Mouse (Mus musculus) ES-Bruce4 (cell line): ENCODE data around the gene Fbxl5. TPM values are rescaled to one million over a fixed set of nuclear protein-coding genes. Genes with fewer than 3 reads are reported as not detected.

ENCODE experiments used
- H3K27ac ChIP-seq: 2 replicates; pipeline ENCODE4 v1.5.1; 2012; ENCODE audit warnings: low read length, inconsistent platforms; ENCODE audit not compliant: insufficient read depth
- H3K27me3 ChIP-seq: 2 replicates; pipeline ENCODE4 v1.6.1; 2012; ENCODE audit warnings: mild to moderate bottlenecking, low read length, inconsistent platforms; ENCODE audit not compliant: control insufficient read depth, poor library complexity, insufficient read depth, severe bottlenecking
- H3K36me3 ChIP-seq: 2 replicates; pipeline ENCODE4 v1.6.1; 2012; ENCODE audit warnings: inconsistent platforms, mild to moderate bottlenecking, low read length, moderate library complexity; ENCODE audit not compliant: control insufficient read depth, poor library complexity, insufficient read depth, severe bottlenecking
- H3K4me1 ChIP-seq: one replicate; pipeline ENCODE4 v1.8.1; 2011; ENCODE audit warnings: low read length; ENCODE audit not compliant: control insufficient read depth, insufficient read depth
- H3K4me3 ChIP-seq: 2 replicates; pipeline ENCODE4 v1.5.1; 2011; ENCODE audit warnings: low read depth, mild to moderate bottlenecking, low read length
- H3K9ac ChIP-seq: 2 replicates; pipeline ENCODE4 v1.6.1; 2012; ENCODE audit warnings: low read depth, mild to moderate bottlenecking, inconsistent platforms; ENCODE audit not compliant: poor library complexity, severe bottlenecking
- H3K9me3 ChIP-seq: replicated peaks from 2 replicates; pipeline ENCODE4 v1.6.1; 2012; ENCODE audit warnings: mild to moderate bottlenecking, low read length, inconsistent platforms; ENCODE audit not compliant: control insufficient read depth, poor library complexity, insufficient read depth, severe bottlenecking
- CTCF ChIP-seq: IDR thresholded peaks from one replicate; pipeline ENCODE4 v1.8.1; 2011; ENCODE audit warnings: low read depth, low read length
- EP300 ChIP-seq: IDR thresholded peaks from 2 replicates; pipeline ENCODE4 v1.6.1; 2011; ENCODE audit warnings: low read depth, low read length; ENCODE audit not compliant: insufficient read depth
- POLR2A ChIP-seq: IDR thresholded peaks from one replicate; pipeline ENCODE4 v1.8.1; 2011; ENCODE audit warnings: low read length; ENCODE audit not compliant: insufficient read depth
- polyA plus RNA-seq: library from polyadenylated mRNA; stranded (reverse); fragments of >200 nt; gene quantifications from 2 replicates; pipeline ENCODE4 v1.2.4, GENCODE M21; 2011; ENCODE audit warnings: low read depth; ENCODE audit not compliant: missing spikeins, insufficient read depth, insufficient read length

The Fbxl5 gene
- polyA plus RNA-seq, 1 experiment: 98.2 TPM

GRCm38 (mm10) chr5:43860670-43861431 is 39.4 kb upstream of the Fbxl5 start:
- TF ChIP-seq CTCF (no peak), EP300 (peak; percentile 94), POLR2A (no peak)
- Histone ChIP-seq H3K9me3 (peaks cover 33% of the 10 kb centered on the region), H3K27me3 (no peaks in the 10 kb centered on the region), H3K27ac (peak overlapping the region; percentile 52), H3K4me3 (no peak overlapping the region), H3K4me1 (peaks cover 4% of the 10 kb centered on the region), H3K36me3 (no peaks in the 10 kb centered on the region), H3K9ac (no peak overlapping the region)

- Histone ChIP-seq H3K4me1 (peaks cover 4% of the 10 kb centered on the region), H3K27me3 (no peaks in the 10 kb centered on the region), H3K4me3 (no peak overlapping the region), H3K27ac (peak overlapping the region; percentile 52), H3K9me3 (peaks cover 33% of the 10 kb centered on the region), H3K9ac (peak overlapping the region; percentile 12), H3K36me3 (no peaks in the 10 kb centered on the region)
- TF ChIP-seq EP300 (no peak), CTCF (no peak), POLR2A (no peak)
These were observed 38.7 kb upstream of the Fbxl5 start for GRCm38 (mm10) chr5:43860096-43860495.

- Histone ChIP-seq H3K9me3 (peaks cover 33% of the 10 kb centered on the region), H3K9ac (peak overlapping the region; percentile 12; the same call in 1 of the 2 replicates), H3K4me3 (no peak overlapping the region), H3K36me3 (no peaks in the 10 kb centered on the region), H3K4me1 (peaks cover 4% of the 10 kb centered on the region), H3K27me3 (no peaks in the 10 kb centered on the region), H3K27ac (peak overlapping the region; percentile 52; the same call in 1 of the 2 replicates)
- TF ChIP-seq EP300 (no peak), POLR2A (no peak), CTCF (no peak)
These were observed 38.2 kb upstream of the Fbxl5 start for GRCm38 (mm10) chr5:43859663-43860062.

DNA sequence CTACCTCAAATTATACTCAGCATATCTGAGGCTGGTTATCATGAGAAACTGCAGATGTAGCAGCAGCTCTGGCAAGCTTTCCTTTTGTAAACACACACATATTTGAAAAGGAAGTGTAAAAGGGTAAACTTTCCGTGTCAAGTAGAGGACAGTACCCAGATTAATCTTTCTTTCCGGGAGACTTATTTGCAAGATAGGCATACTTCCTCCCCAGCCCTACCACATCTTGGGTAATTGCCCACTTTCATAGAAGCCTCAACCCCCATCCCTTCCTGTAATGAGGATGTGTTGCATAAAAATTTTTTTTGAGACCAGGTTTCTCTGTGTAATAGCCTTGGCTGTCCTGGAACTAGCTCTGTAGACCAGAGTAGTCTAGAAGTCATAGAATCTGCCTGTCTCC is 34.3 kb upstream of the Fbxl5 start:
- H3K4me1 ChIP-seq: no peaks in the 10 kb centered on the region
- H3K9me3 ChIP-seq: peaks cover 45% of the 10 kb centered on the region
- H3K9ac ChIP-seq: no peak overlapping the region
- H3K4me3 ChIP-seq: no peak overlapping the region
- no peaks in the 10 kb centered on the region for H3K27me3 ChIP-seq
- H3K36me3 ChIP-seq: no peaks in the 10 kb centered on the region
- H3K27ac ChIP-seq: no peak overlapping the region
- TF ChIP-seq POLR2A (no peak), CTCF (no peak), EP300 (no peak)

- Histone ChIP-seq H3K4me3 (no peak overlapping the region), H3K27ac (peak overlapping the region; percentile 89), H3K27me3 (no peaks in the 10 kb centered on the region), H3K4me1 (no peaks in the 10 kb centered on the region), H3K9me3 (peaks cover 41% of the 10 kb centered on the region), H3K9ac (no peak overlapping the region), H3K36me3 (no peaks in the 10 kb centered on the region)
- TF ChIP-seq POLR2A (no peak), CTCF (no peak), EP300 (no peak)
These were observed 32.5 kb upstream of the Fbxl5 start for GRCm38 (mm10) chr5:43853868-43854488.
